Mouse (Mus musculus) frontal cortex, postnatal 10 days (tissue): ENCODE data around the gene Copg2.

Experiments
- DNase-seq, 2 experiments: peaks; one replicate each; pipeline ENCODE4 v3.0.0; 2022; ENCODE audit warnings: low spot score in 2 of 2, mixed read lengths in 1 of 2

Copg2 gene

GRCm38 (mm10) chr6:30734988-30735727 is 161.4 kb downstream of the Copg2 start:
- no peak for DNase-seq

DNA sequence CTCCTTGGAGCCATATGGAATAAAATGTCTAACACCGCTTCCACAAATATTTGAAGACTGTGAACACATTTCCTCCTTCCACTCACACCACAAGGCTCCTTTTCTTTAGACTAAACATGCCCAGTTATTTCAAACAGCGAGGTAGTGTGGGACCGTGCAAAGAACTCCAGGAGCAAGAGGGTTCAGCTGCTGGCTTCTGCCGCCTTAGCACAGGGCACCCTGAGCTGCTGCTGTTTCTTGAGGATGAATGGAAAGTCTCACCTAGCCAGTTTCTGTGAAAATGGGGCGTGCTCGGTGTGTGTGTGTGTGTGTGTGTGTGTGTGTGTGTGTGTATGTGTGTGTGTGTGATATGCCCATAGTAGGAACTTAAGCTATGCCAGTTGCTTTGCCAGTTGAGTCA is 162.1 kb downstream of the Copg2 start:
- DNase-seq, result no peak

DNA sequence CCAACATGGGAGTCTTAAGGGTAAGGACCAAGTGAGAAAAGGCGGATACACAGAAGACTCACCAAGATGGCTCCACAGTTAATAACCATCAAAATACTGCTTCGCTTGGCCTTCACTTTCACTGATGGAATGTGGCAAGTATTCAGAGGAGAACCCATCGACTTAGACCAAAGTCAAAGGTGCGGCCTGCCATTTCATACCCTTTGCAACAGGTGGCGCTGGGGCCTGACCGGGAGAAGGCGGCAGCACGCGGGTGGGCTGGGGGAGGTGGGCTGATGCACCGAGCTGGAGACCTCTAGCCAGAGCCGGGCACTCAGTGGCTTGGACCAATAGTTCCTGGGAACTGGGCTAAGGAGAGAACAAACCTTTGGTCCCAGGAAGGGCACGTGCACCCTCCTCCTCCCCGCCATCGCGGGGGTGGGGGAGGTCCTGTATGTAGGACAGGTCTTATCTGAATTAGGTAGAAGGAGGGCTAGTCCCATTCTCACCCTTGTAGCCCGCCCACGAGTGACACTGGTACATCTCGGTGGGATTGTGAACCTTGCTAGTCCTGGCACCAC is 163.9 kb downstream of the Copg2 start:
- DNase-seq, result no peak

DNA sequence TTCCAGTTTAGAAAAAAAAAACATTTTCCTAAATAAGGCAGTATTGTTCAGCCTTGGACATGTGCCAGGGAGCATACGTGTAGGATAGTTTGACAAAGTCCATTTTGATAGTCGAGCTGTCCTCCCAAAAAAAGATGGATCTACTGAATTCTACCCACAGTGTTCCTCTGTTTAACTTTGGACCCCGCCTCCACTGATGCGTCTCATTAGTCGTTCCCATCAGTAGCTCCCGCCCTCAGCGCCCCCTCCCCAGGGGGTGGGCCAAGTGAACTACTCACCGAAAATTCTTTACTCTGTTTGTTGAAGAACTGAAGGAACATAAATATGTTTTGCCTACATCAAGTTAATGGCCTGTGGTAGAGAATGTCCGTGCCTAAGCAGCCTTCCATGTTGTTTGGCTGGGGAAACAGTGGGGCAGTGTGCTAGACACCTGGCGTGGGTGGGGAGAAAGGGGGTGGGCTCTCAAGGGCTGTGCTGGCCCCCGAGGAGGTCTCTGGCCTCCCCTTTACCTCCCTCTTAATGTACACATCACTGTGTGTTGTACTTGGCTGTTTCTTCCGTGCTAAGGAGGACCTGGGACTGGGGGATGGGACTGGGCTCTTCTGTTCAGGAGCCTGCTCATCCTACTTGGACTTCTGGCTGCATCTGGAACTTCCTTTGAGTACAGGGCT is 166.2 kb downstream of the Copg2 start:
- DNase-seq, result no peak

DNA sequence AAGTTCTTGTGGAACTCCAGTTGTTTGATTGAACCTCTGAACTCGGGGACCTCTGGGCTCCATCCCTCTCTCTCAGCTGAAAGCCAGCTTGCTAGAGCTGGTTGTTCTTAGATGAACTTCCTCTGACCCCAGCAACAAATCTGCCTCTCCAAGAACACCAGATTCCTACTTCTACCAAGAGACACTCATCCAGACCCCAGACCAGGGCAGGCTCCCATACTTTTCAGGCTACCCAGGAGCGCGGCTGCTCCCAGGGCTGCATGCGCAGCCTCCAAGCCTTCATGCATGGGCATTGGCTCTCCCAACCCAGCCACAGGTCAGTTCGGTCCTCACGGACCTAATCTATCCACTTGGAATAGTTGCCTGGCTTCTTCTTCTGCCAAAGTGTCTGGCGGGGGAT is 173.3 kb downstream of the Copg2 start, which contains the start of gene Mest:
Gene Mest (plus strand): TSS at position 217 of the 400 bp plus-strand sequence.
- DNase-seq, result no peak

DNA sequence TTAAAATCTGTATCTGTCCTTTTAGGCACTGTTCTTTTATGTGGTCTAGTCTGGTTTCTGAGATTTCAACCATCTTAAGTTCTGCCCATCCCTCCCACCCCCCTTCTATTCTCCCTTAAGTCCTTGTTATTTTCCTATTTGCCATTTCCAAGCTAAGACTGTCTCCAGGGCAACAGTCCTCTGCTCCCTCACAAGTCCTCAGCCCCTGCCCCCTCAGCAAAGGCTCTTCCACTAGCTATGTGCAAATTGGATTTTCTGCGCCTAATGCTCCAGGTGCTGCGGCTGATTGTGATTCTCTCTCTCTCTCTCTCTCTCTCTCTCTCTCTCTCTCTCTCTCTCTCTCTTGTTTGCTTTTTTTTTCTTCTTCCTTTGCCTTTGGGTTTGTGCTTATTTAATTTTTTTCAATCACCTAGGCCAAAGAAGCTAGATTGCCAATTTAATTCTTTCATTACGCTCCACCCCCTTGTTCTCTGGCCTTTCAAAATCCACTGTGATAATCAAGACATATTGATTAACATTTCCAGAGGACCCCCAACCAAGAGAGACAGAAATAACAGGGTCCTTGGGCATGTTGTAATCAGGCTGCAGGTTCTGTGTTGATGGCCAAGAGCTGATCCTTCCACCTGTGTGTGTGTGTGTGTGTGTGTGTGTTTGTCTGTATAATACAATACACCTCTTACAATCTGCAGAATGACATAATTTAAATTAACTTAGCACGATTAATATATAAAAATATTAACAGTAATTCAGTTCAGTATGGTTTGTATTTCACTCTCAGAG is 174.0 kb downstream of the Copg2 start:
- DNase-seq, result no peak

GRCm38 (mm10) chr6:30716796-30717195 is 179.8 kb downstream of the Copg2 start:
- DNase-seq, result no peak

DNA sequence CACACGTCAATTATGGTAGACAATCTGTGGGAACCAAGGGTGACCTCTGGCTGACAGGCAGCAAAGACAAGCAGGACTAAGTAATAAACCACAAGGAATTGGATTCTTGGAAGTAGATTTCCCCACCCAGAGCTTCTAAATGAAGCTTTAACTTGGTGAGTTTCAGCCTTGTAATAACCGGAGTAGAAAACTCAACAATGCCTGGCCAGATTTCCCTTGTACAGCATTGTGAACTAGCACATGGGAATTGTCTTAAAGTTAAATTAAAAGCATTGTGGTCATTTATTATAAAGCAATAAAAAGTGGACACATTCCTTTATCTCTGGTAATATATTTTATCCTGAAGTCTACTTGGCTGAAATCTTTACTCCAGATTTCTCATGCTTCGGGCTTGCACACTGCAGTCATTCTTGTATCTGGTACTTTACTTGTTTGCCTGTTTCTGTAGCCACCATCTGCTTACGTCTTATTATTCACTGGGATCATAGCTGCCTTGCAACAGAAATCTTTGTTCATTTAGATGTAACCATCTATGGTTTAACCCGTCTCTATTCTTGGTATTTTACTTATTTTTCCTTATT is 181.6 kb downstream of the Copg2 start:
- DNase-seq, result no peak

GRCm38 (mm10) chr6:30713896-30714295 is 182.7 kb downstream of the Copg2 start:
- no peak for DNase-seq

DNA sequence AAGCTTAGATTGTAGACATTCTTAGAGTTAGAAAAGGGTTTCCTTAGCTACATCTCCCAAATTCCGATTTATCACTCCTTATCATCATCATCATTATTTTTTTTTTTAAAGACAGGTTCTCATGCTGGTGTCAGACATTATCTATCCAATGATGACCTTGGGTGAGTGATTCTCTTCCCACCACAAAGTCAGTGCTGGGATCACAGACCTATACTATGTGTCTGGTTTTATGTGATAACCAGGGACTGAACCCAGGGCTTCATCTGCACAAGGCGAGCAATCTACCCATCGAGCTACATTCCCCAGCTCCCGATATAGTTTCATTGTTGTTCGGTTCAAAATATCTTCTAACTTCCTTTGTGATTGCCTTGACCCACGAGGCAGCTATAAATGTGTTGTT is 183.1 kb downstream of the Copg2 start:
- DNase-seq, result no peak

GRCm38 (mm10) chr6:30712484-30712883 is 184.1 kb downstream of the Copg2 start:
- DNase-seq, result no peak

DNA sequence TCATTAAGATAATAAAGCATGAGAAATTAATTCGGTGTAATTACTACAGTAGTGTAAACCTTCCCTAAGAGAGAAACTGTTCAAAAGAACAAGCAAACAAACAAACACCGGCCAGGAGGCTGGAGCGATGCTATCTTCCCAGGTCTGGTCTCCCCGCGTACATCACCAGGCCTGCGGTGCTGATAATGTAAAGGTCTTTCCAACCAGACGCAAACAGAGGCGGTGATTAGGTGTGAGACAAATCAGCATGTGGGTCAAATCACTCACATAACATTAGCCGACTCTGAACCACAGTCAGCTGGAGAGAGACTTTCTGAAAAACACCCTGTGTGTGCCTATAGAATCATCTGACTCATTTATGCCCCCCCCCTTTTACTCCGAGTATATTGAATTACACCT is 185.2 kb downstream of the Copg2 start:
- no peak for DNase-seq

DNA sequence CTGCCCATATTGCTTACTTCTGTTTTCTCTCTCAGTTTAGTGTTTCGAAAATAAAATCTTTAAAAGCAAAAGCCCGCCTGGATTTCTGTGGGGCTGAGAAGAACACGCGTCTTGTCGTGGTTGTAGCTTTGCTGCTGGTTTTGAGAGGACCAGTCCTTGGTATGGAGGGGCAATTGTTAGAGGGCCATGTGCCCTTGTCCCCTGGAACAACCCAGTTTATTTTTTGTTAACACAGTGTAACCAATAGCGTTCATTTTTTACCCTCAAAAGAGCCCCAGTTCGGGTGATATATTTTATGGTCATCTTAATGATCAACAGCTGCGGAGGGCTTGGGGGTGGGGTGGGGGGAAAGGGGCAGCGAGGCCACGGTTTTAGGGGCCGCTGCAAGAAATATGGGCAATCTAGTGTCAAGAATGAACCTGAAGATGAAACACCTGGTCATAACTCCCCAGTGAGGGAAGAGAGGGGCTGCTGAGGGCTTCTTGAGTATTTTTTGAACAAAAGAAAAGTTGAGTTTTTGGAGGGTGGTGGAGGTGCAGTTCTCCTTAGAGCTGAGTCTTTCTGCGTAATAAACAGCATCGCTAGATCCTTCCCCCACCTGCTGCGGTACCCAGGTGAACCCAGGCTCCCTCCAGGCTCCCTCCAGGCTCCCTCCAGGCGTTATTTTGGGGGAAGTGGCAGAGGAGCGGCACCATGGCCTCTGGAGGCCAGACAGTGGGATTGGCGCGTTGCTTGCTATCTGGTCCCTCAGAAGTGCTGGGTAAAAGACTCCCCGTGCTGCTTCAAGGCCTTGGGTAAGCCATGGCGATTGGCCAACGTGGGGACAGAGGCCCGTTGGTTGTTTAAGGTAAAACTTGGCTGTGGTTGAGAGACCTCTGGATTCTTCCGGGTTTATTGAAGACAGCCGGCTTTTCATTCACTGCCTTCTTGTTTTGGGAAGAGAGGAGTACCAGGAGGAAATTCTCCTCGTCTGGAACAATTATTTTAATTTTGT is 185.9 kb downstream of the Copg2 start:
- DNase-seq, result no peak

GRCm38 (mm10) chr6:30709115-30709514 is 187.5 kb downstream of the Copg2 start:
- DNase-seq, result no peak

- no peak for DNase-seq
These were observed 192.5 kb downstream of the Copg2 start for GRCm38 (mm10) chr6:30703977-30704602.

- no peak for DNase-seq
These were observed 193.1 kb downstream of the Copg2 start for GRCm38 (mm10) chr6:30703476-30703875.

- DNase-seq, result no peak
These were observed 193.7 kb downstream of the Copg2 start for GRCm38 (mm10) chr6:30702881-30703280.

DNA sequence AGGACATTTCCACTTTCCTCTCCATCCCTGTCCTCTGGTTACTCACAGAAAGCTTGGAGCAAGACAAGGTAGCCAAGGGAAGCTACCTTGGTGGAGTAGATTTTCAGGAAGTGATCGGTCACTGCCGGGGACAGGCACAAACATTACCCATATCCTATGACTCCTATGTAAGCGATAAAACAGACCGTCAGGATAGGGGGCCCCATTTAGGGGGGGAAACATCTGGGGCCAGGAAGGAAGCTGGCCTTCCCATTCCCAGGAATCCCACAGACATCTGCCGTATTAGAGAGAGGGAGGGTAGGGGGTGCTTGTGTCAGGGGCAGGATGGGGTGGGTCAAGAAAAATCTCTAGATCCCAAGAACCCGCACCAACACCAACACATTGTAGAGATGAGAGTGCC is 196.4 kb downstream of the Copg2 start:
- no peak for DNase-seq

DNA sequence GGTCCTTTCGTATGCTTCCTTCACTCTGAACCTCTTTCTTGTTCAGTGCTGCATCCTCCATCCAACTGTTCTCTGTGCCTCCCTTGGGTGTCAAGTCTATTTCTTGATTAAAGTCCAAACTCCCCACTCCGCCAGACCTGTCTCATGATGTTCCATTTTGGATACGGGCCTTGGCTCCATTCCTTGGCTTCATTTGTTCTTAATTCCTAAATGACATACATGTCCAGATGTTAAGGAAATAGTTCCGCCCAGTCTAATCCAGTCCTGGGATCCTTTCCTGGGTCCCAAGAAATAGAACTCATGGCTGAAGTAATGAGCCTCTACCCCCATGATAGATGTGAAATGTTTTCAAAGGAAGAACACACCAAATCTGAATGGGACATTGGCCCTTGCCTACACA is 198.6 kb downstream of the Copg2 start:
- no peak for DNase-seq
